Mouse (Mus musculus): ENCODE measurements around the gene Parg. TPM values are rescaled to one million over a fixed set of nuclear protein-coding genes. Genes with fewer than 3 reads are reported as not detected.

Parg gene
- polyA plus RNA-seq, 1 experiment from 2014 or later, result 11.6 TPM

- Histone ChIP-seq H3K27me3 (ENCODE audit: control insufficient read depth, insufficient read depth, low read depth, low read length) (no peaks in the 10 kb centered on the region), H3K9me3 (replicated peaks; ENCODE audit: control insufficient read depth, low read length) (no peaks in the 10 kb centered on the region), H3K27ac (ENCODE audit: low read length) (peak overlapping the region; percentile 97), H3K4me2 (ENCODE audit: low read depth, low read length) (peak overlapping the region; percentile 92), H3K36me3 (ENCODE audit: control insufficient read depth, insufficient read depth) (peaks cover 4% of the 10 kb centered on the region; the same call in 1 of the 2 replicates), H3K9ac (ENCODE audit: low read depth, low read length) (peak overlapping the region; percentile 34), H3K4me1 (ENCODE audit: control insufficient read depth, low read depth, low read length) (peaks cover 55% of the 10 kb centered on the region), H3K4me3 (ENCODE audit: low read depth, low read length) (peak overlapping the region; percentile 94)
- no peak for ATAC-seq (ENCODE audit: low read depth)
- WGBS (ENCODE audit: insufficient replicate concordance), result 75% methylated on average over 5 of the region's 5 CpGs
Observed at GRCm38 (mm10) chr14:32162231-32162630, 39.5 kb upstream of the Parg start.

DNA sequence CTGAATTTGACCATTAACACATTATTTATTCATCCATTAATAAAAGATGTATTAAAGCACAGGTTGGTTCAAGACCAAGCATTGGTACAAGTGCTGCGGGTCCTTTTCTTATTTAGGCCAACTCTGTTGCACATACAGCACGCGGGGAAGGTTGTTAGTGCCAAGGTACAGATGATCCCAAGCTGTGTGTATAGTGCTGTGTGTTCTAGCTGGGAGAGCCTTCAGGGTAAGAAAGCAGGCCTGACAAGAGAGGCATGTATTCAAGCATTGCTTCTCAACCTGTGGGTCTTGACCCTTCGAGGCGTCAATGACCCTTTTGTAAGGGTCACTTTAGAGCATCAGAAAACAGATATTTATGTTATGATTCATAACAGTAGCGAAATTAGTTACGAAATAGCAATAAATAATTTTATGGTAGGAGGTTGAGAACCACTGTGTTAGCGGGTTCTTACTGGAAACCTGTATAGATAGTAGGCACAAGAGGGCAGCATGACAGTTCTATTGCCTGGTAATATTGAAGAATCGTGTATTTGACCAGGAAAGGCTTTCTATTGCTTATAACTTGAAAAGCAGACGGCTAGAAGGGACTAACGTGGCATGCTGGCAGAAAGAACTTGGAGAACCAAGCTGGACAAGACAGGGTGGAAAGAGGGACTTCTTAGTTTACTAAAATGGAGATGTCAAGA, 38.4 kb upstream of the Parg start:
- Histone ChIP-seq H3K36me3 (ENCODE audit: control insufficient read depth, insufficient read depth) (peaks cover 4% of the 10 kb centered on the region; the same call in 1 of the 2 replicates), H3K9me3 (replicated peaks; ENCODE audit: control insufficient read depth, low read length) (no peaks in the 10 kb centered on the region), H3K4me2 (ENCODE audit: low read depth, low read length) (peak overlapping the region; percentile 92; the same call in 1 of the 2 replicates), H3K27ac (ENCODE audit: low read length) (peak overlapping the region; percentile 99), H3K9ac (ENCODE audit: low read depth, low read length) (peak overlapping the region; percentile 33; the same call in 1 of the 2 replicates), H3K27me3 (ENCODE audit: control insufficient read depth, insufficient read depth, low read depth, low read length) (no peaks in the 10 kb centered on the region), H3K4me3 (ENCODE audit: low read depth, low read length) (no peak overlapping the region), H3K4me1 (ENCODE audit: control insufficient read depth, low read depth, low read length) (peaks cover 66% of the 10 kb centered on the region)
- WGBS (ENCODE audit: insufficient replicate concordance), result 74% methylated on average over 11 of the region's 11 CpGs
- no peak for ATAC-seq (ENCODE audit: low read depth)

DNA sequence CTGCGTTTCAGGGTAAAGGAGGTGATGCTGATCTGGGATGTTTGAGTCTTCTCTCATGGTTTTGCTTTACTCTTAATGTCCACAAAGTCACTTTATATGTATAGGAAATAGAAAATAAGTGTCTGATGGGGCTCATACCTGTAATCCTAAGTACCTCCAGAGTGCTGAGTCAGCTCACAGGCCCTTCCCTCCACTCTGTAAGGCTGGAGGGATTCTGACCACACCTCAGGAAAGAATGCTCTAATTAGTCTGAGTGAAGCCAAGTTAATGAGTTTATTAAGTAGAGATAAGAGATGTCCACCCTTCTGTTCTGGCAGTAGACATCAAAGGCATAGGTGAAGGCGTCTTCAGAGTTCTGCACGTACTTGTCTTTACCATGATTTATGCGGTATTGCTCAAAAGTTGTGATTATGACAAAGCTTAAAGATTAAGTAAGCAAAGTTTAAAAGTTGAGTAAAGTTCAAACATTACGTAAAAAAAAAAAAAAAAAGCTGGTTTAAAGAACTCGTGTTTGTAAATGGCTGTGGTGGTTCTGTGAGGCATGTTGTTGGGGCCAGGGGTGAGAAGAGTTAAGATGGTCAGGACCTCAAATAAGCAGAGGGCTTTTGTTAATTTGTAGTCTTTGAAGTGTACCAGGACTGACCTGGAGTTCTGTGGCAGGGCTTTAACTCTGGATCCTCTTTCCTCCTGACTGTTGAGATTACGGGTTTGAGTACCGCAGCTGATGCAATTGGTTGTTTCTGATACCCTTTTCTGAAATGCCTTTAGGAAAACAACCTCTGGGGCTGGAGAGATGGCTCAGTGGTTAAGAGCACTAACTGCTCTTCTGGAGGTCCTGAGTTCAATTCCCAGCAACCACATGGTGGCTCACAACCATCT, 37.3 kb upstream of the Parg start:
- peak overlapping the region; percentile 76 for H3K9ac ChIP-seq (ENCODE audit: low read depth, low read length)
- H3K4me3 ChIP-seq (ENCODE audit: low read depth, low read length), result peak overlapping the region; percentile 69

DNA sequence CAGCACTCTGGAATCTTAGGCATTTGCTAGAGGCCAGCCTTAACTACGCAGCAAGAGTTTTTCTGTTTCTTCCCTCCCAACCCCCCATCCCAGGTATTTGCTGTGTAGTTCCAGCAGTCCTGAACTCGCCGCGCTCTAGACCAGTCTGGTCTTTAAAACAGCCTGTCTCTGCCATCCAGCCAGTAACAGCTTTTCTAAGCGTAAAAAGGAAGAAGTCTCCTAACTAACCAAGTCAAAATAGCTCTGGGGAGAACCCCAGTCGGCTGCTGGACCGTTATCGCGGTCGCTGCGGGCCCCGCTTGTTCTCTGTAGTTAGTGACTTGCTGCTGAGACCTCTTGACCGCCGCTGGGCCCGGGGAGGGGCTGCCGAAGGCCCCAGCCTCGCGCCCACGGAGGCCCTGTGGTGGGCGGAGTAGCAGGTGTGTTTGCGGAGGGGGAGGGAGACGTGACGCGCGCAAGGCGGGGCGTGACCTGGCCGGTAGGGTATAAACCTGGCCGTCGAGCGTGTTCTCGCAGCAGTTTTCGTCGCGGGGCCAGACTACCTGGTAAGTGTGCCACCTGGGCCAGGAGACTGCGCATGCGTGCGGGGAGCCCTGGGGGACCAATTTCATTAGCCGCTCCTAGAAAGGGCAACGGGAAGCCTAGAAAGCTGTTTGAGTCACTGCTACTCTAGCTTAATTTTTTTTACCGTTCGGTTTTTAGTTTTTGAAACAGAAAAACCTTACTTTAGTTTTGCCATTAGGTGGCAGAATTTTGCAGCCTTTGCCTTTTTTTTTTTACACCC, 36.3 kb upstream of the Parg start:
- H3K4me3 ChIP-seq (ENCODE audit: low read depth, low read length), result peak overlapping the region; percentile 69
- H3K4me1 ChIP-seq (ENCODE audit: control insufficient read depth, low read depth, low read length), result peaks cover 75% of the 10 kb centered on the region
- peak overlapping the region; percentile 99 for H3K27ac ChIP-seq (ENCODE audit: low read length)
- peak; percentile 81 for ATAC-seq (ENCODE audit: low read depth)
- peak overlapping the region; percentile 82 for H3K4me2 ChIP-seq (ENCODE audit: low read depth, low read length)
- H3K9me3 ChIP-seq (replicated peaks; ENCODE audit: control insufficient read depth, low read length), result no peaks in the 10 kb centered on the region
- H3K36me3 ChIP-seq (ENCODE audit: control insufficient read depth, insufficient read depth), result peaks cover 11% of the 10 kb centered on the region
- no peaks in the 10 kb centered on the region for H3K27me3 ChIP-seq (ENCODE audit: control insufficient read depth, insufficient read depth, low read depth, low read length)
- peak overlapping the region; percentile 76 for H3K9ac ChIP-seq (ENCODE audit: low read depth, low read length)
- under 1% methylated on average over 42 of the region's 42 CpGs for WGBS (ENCODE audit: insufficient replicate concordance)

More for the DNA sequence above, 37.3 kb upstream of the Parg start:
- peak overlapping the region; percentile 99 for H3K27ac ChIP-seq (ENCODE audit: low read length)
- WGBS (ENCODE audit: insufficient replicate concordance), result 47% methylated on average over 8 of the region's 8 CpGs
- ATAC-seq (ENCODE audit: low read depth), result no peak
- peak overlapping the region; percentile 82 for H3K4me2 ChIP-seq (ENCODE audit: low read depth, low read length)
- H3K36me3 ChIP-seq (ENCODE audit: control insufficient read depth, insufficient read depth), result peaks cover 4% of the 10 kb centered on the region; the same call in 1 of the 2 replicates
- no peaks in the 10 kb centered on the region for H3K9me3 ChIP-seq (replicated peaks; ENCODE audit: control insufficient read depth, low read length)
- no peaks in the 10 kb centered on the region for H3K27me3 ChIP-seq (ENCODE audit: control insufficient read depth, insufficient read depth, low read depth, low read length)
- H3K4me1 ChIP-seq (ENCODE audit: control insufficient read depth, low read depth, low read length), result peaks cover 66% of the 10 kb centered on the region

GRCm38 (mm10) chr14:32166062-32166441, 35.7 kb upstream of the Parg start:
- Histone ChIP-seq H3K27me3 (ENCODE audit: control insufficient read depth, insufficient read depth, low read depth, low read length) (no peaks in the 10 kb centered on the region), H3K27ac (ENCODE audit: low read length) (peak overlapping the region; percentile 99), H3K4me1 (ENCODE audit: control insufficient read depth, low read depth, low read length) (peaks cover 76% of the 10 kb centered on the region), H3K36me3 (ENCODE audit: control insufficient read depth, insufficient read depth) (peaks cover 17% of the 10 kb centered on the region), H3K4me3 (ENCODE audit: low read depth, low read length) (peak overlapping the region; percentile 69), H3K9me3 (replicated peaks; ENCODE audit: control insufficient read depth, low read length) (no peaks in the 10 kb centered on the region), H3K9ac (ENCODE audit: low read depth, low read length) (peak overlapping the region; percentile 76), H3K4me2 (ENCODE audit: low read depth, low read length) (peak overlapping the region; percentile 82)
- 19% methylated on average over 2 of the region's 2 CpGs for WGBS (ENCODE audit: insufficient replicate concordance)
- ATAC-seq (ENCODE audit: low read depth), result no peak

GRCm38 (mm10) chr14:32166840-32167239, 34.9 kb upstream of the Parg start:
- peak overlapping the region; percentile 76 for H3K9ac ChIP-seq (ENCODE audit: low read depth, low read length)
- 3% methylated on average over 1 of the region's 1 CpGs for WGBS (ENCODE audit: insufficient replicate concordance)
- H3K27ac ChIP-seq (ENCODE audit: low read length), result peak overlapping the region; percentile 99
- no peaks in the 10 kb centered on the region for H3K9me3 ChIP-seq (replicated peaks; ENCODE audit: control insufficient read depth, low read length)
- H3K36me3 ChIP-seq (ENCODE audit: control insufficient read depth, insufficient read depth), result peaks cover 24% of the 10 kb centered on the region
- no peaks in the 10 kb centered on the region for H3K27me3 ChIP-seq (ENCODE audit: control insufficient read depth, insufficient read depth, low read depth, low read length)
- peak overlapping the region; percentile 69 for H3K4me3 ChIP-seq (ENCODE audit: low read depth, low read length)
- peak overlapping the region; percentile 82 for H3K4me2 ChIP-seq (ENCODE audit: low read depth, low read length)
- no peak for ATAC-seq (ENCODE audit: low read depth)
- peaks cover 69% of the 10 kb centered on the region for H3K4me1 ChIP-seq (ENCODE audit: control insufficient read depth, low read depth, low read length)

DNA sequence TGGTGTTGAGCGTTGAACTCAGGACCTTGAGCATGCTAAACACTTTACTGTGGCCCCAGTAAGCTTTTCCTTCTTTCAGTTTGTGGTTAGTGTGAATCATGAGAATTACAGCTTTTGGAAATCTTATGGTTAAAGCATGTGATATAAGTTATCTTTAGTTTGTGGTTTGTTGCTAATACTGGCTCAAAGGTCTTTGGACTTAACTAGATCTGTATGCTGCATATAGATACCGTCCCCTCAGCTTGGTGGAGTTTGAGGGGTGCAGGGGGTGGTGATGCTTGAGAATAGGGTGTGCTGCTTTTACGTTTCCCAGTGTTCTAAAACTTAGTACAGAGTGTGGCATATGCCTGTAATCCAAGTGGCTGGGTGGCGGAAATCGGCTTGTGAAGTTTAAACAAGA, 34.4 kb upstream of the Parg start:
- Histone ChIP-seq H3K27me3 (ENCODE audit: control insufficient read depth, insufficient read depth, low read depth, low read length) (no peaks in the 10 kb centered on the region), H3K4me3 (ENCODE audit: low read depth, low read length) (peak overlapping the region; percentile 69), H3K27ac (ENCODE audit: low read length) (peak overlapping the region; percentile 99), H3K9me3 (replicated peaks; ENCODE audit: control insufficient read depth, low read length) (no peaks in the 10 kb centered on the region), H3K4me1 (ENCODE audit: control insufficient read depth, low read depth, low read length) (peaks cover 64% of the 10 kb centered on the region), H3K9ac (ENCODE audit: low read depth, low read length) (peak overlapping the region; percentile 76), H3K36me3 (ENCODE audit: control insufficient read depth, insufficient read depth) (peaks cover 26% of the 10 kb centered on the region), H3K4me2 (ENCODE audit: low read depth, low read length) (peak overlapping the region; percentile 82)
- 0 out of 2 replicates have a peak, but pooled peaks have one; percentile 19 for ATAC-seq (ENCODE audit: low read depth)
- 23% methylated on average over 5 of the region's 5 CpGs for WGBS (ENCODE audit: insufficient replicate concordance)

- Histone ChIP-seq H3K9ac (ENCODE audit: low read depth, low read length) (peak overlapping the region; percentile 76), H3K27ac (ENCODE audit: low read length) (peak overlapping the region; percentile 99), H3K4me1 (ENCODE audit: control insufficient read depth, low read depth, low read length) (peaks cover 51% of the 10 kb centered on the region), H3K4me2 (ENCODE audit: low read depth, low read length) (peak overlapping the region; percentile 82), H3K27me3 (ENCODE audit: control insufficient read depth, insufficient read depth, low read depth, low read length) (no peaks in the 10 kb centered on the region), H3K9me3 (replicated peaks; ENCODE audit: control insufficient read depth, low read length) (no peaks in the 10 kb centered on the region), H3K4me3 (ENCODE audit: low read depth, low read length) (peak overlapping the region; percentile 69), H3K36me3 (ENCODE audit: control insufficient read depth, insufficient read depth) (peaks cover 39% of the 10 kb centered on the region)
- WGBS (ENCODE audit: insufficient replicate concordance), result 12% methylated on average over 3 of the region's 3 CpGs
- peak; percentile 81 for ATAC-seq (ENCODE audit: low read depth)
Observed at GRCm38 (mm10) chr14:32168653-32169231, 33.0 kb upstream of the Parg start.
